Mouse (Mus musculus) hindbrain, embryonic 16.5 days (tissue): Measurements from ENCODE around the gene Psat1. TPM values are rescaled to one million over a fixed set of nuclear protein-coding genes. Genes with fewer than 3 reads are reported as not detected.
A peak's percentile ranks its signal among the peaks of the same experiment; 100 is the strongest.

Source experiments
- ATAC-seq: fragments of 200-750 bp; cut with Nextera tagmentation; 2 replicates; pipeline ENCODE4 v1.8.0; 2017; ENCODE audit warnings: moderate TSS enrichment, moderate library complexity
- H3K27ac ChIP-seq: fragments of 300-500 bp; sonication (generic); 2 replicates; pipeline ENCODE4 v1.5.1; 2014; ENCODE audit warnings: low read depth, mild to moderate bottlenecking, control low read depth, low read length, moderate library complexity
- H3K27me3 ChIP-seq: fragments of 300-500 bp; sonication (generic); replicated peaks from 2 replicates; pipeline ENCODE4 v1.6.1; 2014; ENCODE audit warnings: low read length; ENCODE audit not compliant: control insufficient read depth, insufficient read depth
- H3K36me3 ChIP-seq: fragments of 300-500 bp; sonication (generic); 2 replicates; pipeline ENCODE4 v1.6.1; 2014; ENCODE audit warnings: mild to moderate bottlenecking, low read length, moderate library complexity, mixed read lengths; ENCODE audit not compliant: control insufficient read depth, insufficient read depth
- H3K4me1 ChIP-seq: fragments of 300-500 bp; sonication (generic); 2 replicates; pipeline ENCODE4 v1.6.1; 2014; ENCODE audit warnings: low read depth, low read length; ENCODE audit not compliant: control insufficient read depth, insufficient read depth
- H3K4me2 ChIP-seq: fragments of 300-500 bp; sonication (generic); 2 replicates; pipeline ENCODE4 v1.6.1; 2014; ENCODE audit warnings: mild to moderate bottlenecking, low read length, control low read depth, moderate library complexity
- H3K4me3 ChIP-seq: fragments of 300-500 bp; sonication (generic); 2 replicates; pipeline ENCODE4 v1.5.1; 2014; ENCODE audit warnings: mild to moderate bottlenecking, low read length, control low read depth, moderate library complexity
- H3K9ac ChIP-seq: fragments of 300-500 bp; sonication (generic); 2 replicates; pipeline ENCODE4 v1.6.1; 2014; ENCODE audit warnings: low read depth, mild to moderate bottlenecking, control low read depth, low read length, moderate library complexity
- H3K9me3 ChIP-seq: fragments of 300-500 bp; sonication (generic); 2 replicates; pipeline ENCODE4 v1.6.1; 2014; ENCODE audit warnings: mild to moderate bottlenecking, low read length, moderate library complexity; ENCODE audit not compliant: control insufficient read depth
- WGBS: fragments of 180-500 bp; shearing (Covaris S2); extraction: QIAGEN DNeasy Blood & Tissue Kit; methylation state at CpG from one replicate; pipeline ENCODE4 v1.1.7; 2014; 5-methylcytosine and 5-hydroxymethylcytosine counted together
- polyA plus RNA-seq: library from polyadenylated mRNA; unstranded; fragments of >200 nt; fragmentation: Nextera tagmentation; extraction: Ambion mirVana; gene quantifications from 2 replicates; pipeline ENCODE4 v1.2.1, GENCODE M21; 2015

Psat1 gene
- polyA plus RNA-seq, 1 experiment from 2014 or later = 88.3 TPM

- ATAC-seq = no peak
- no peaks in the 10 kb centered on the region for H3K27me3 ChIP-seq
- 0 out of 2 replicates have a peak, but pooled peaks cover 2% of the 10 kb centered on the region for H3K9me3 ChIP-seq
- no peak overlapping the region for H3K9ac ChIP-seq
- WGBS = 93% methylated on average over 4 of the region's 4 CpGs
- no peaks in the 10 kb centered on the region for H3K4me1 ChIP-seq
- H3K27ac ChIP-seq = no peak overlapping the region
- H3K4me2 ChIP-seq = no peak overlapping the region
- H3K4me3 ChIP-seq = no peak overlapping the region
- H3K36me3 ChIP-seq = no peaks in the 10 kb centered on the region
These were observed 58.7 kb downstream of the Psat1 start for GRCm38 (mm10) chr19:15888466-15888865.

- no peak overlapping the region for H3K4me2 ChIP-seq
- WGBS = 79% methylated on average over 11 of the region's 11 CpGs
- ATAC-seq = no peak
These were observed 64.3 kb downstream of the Psat1 start for GRCm38 (mm10) chr19:15882705-15883426.

GRCm38 (mm10) chr19:15880731-15881130, 66.4 kb downstream of the Psat1 start:
- Histone ChIP-seq H3K27ac (no peak overlapping the region), H3K4me1 (no peaks in the 10 kb centered on the region), H3K9me3 (no peaks in the 10 kb centered on the region), H3K36me3 (no peaks in the 10 kb centered on the region), H3K4me2 (no peak overlapping the region), H3K27me3 (no peaks in the 10 kb centered on the region), H3K4me3 (no peak overlapping the region), H3K9ac (no peak overlapping the region)
- WGBS = 63% methylated on average over 8 of the region's 8 CpGs
- ATAC-seq = no peak

More at GRCm38 (mm10) chr19:15882705-15883426, 64.3 kb downstream of the Psat1 start:
- H3K4me3 ChIP-seq = no peak overlapping the region
- 0 out of 2 replicates have a peak, but pooled peaks cover 2% of the 10 kb centered on the region for H3K9me3 ChIP-seq
- no peaks in the 10 kb centered on the region for H3K4me1 ChIP-seq
- no peaks in the 10 kb centered on the region for H3K36me3 ChIP-seq
- H3K27me3 ChIP-seq = no peaks in the 10 kb centered on the region
- H3K9ac ChIP-seq = no peak overlapping the region
- H3K27ac ChIP-seq = no peak overlapping the region

- WGBS = 97% methylated on average over 5 of the region's 5 CpGs
- H3K4me1 ChIP-seq = no peaks in the 10 kb centered on the region
- no peak for ATAC-seq
- H3K9me3 ChIP-seq = no peaks in the 10 kb centered on the region
- no peak overlapping the region for H3K4me3 ChIP-seq
- H3K9ac ChIP-seq = no peak overlapping the region
- no peak overlapping the region for H3K4me2 ChIP-seq
- H3K27me3 ChIP-seq = no peaks in the 10 kb centered on the region
- no peaks in the 10 kb centered on the region for H3K36me3 ChIP-seq
- H3K27ac ChIP-seq = no peak overlapping the region
These were observed 67.9 kb downstream of the Psat1 start for GRCm38 (mm10) chr19:15879271-15879670.

GRCm38 (mm10) chr19:15868865-15869698, 78.1 kb downstream of the Psat1 start:
- no peak overlapping the region for H3K4me3 ChIP-seq
- no peaks in the 10 kb centered on the region for H3K4me1 ChIP-seq
- 16% methylated on average over 7 of the region's 7 CpGs for WGBS
- no peak overlapping the region for H3K27ac ChIP-seq
- H3K9ac ChIP-seq = no peak overlapping the region
- H3K27me3 ChIP-seq = no peaks in the 10 kb centered on the region
- no peaks in the 10 kb centered on the region for H3K36me3 ChIP-seq
- H3K4me2 ChIP-seq = no peak overlapping the region
- H3K9me3 ChIP-seq = no peaks in the 10 kb centered on the region
- peak; percentile 79 for ATAC-seq

- no peaks in the 10 kb centered on the region for H3K9me3 ChIP-seq
- ATAC-seq = no peak
- no peak overlapping the region for H3K27ac ChIP-seq
- no peaks in the 10 kb centered on the region for H3K36me3 ChIP-seq
- no peaks in the 10 kb centered on the region for H3K27me3 ChIP-seq
- H3K4me3 ChIP-seq = no peak overlapping the region
- H3K4me2 ChIP-seq = no peak overlapping the region
- H3K9ac ChIP-seq = no peak overlapping the region
- WGBS = 55% methylated on average over 4 of the region's 4 CpGs
- H3K4me1 ChIP-seq = no peaks in the 10 kb centered on the region
These were observed 80.3 kb downstream of the Psat1 start for GRCm38 (mm10) chr19:15866851-15867250.

- no peak overlapping the region for H3K9ac ChIP-seq
- H3K27me3 ChIP-seq = no peaks in the 10 kb centered on the region
- 50% methylated on average over 1 of the region's 1 CpGs for WGBS
- H3K4me1 ChIP-seq = no peaks in the 10 kb centered on the region
- no peak overlapping the region for H3K4me3 ChIP-seq
- no peak overlapping the region for H3K27ac ChIP-seq
- H3K9me3 ChIP-seq = no peaks in the 10 kb centered on the region
- no peaks in the 10 kb centered on the region for H3K36me3 ChIP-seq
- no peak for ATAC-seq
- H3K4me2 ChIP-seq = no peak overlapping the region
These were observed 81.0 kb downstream of the Psat1 start for GRCm38 (mm10) chr19:15866126-15866525.

- no peak overlapping the region for H3K27ac ChIP-seq
- H3K9me3 ChIP-seq = no peaks in the 10 kb centered on the region
- H3K36me3 ChIP-seq = no peaks in the 10 kb centered on the region
- no peak for ATAC-seq
- H3K4me2 ChIP-seq = no peak overlapping the region
- H3K9ac ChIP-seq = no peak overlapping the region
- no peaks in the 10 kb centered on the region for H3K27me3 ChIP-seq
- H3K4me1 ChIP-seq = no peaks in the 10 kb centered on the region
- no peak overlapping the region for H3K4me3 ChIP-seq
These were observed 81.7 kb downstream of the Psat1 start for GRCm38 (mm10) chr19:15865431-15865830.

- Histone ChIP-seq H3K9me3 (no peaks in the 10 kb centered on the region), H3K4me3 (no peak overlapping the region), H3K4me1 (no peaks in the 10 kb centered on the region), H3K27me3 (no peaks in the 10 kb centered on the region), H3K9ac (no peak overlapping the region), H3K4me2 (no peak overlapping the region), H3K27ac (no peak overlapping the region), H3K36me3 (no peaks in the 10 kb centered on the region)
- WGBS = 89% methylated on average over 2 of the region's 2 CpGs
- no peak for ATAC-seq
These were observed 83.0 kb downstream of the Psat1 start for GRCm38 (mm10) chr19:15864129-15864528.
